Mouse (Mus musculus): ENCODE data around the gene Pikfyve.

DNA sequence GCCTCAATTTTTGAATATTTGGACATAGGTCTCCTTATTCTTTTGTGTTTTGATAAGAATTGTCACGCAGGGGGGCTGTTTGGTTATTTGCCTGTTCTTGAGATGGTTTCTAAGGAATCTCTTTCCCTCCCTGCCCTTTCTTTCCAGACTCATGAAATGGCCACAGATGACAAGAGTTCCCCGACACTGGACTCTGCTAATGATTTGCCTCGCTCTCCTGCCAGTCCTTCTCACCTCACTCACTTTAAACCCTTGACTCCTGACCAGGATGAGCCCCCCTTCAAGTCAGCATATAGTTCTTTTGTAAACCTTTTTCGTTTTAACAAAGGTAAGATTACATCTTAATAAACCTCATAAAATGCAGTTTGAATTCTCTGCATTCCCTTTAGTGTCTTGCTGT lies 3.7 kb downstream of the Pikfyve start:
- no peak for TF ChIP-seq POLR2A (IDR thresholded peaks at IDR 0.05; ENCODE audit: insufficient read depth, low read depth, low read length)
- no peak for TF ChIP-seq CTCF (IDR thresholded peaks at IDR 0.05)
- no peak for TF ChIP-seq EP300 (IDR thresholded peaks at IDR 0.05; ENCODE audit: insufficient read depth, low read depth, low read length)
